Mouse (Mus musculus) lung, embryonic 15.5 days (tissue): ENCODE measurements around the gene Tmprss6. TPM values are rescaled to one million over a fixed set of nuclear protein-coding genes. Genes with fewer than 3 reads are reported as not detected.

Experiments used
- ATAC-seq: fragments of 200-750 bp; cut with Nextera tagmentation; 2 replicates; pipeline ENCODE4 v1.8.0; 2017; ENCODE audit warnings: moderate number of reproducible peaks, borderline replicate concordance; ENCODE audit not compliant: low FRiP score, low TSS enrichment; ENCODE audit errors: extremely low read depth
- H3K27ac ChIP-seq: fragments of 300-500 bp; sonication (generic); 2 replicates; pipeline ENCODE4 v1.5.1; 2015; ENCODE audit warnings: moderate library complexity, mild to moderate bottlenecking, inconsistent platforms
- H3K27me3 ChIP-seq: fragments of 300-500 bp; sonication (generic); 2 replicates; pipeline ENCODE4 v1.6.1; 2015; ENCODE audit warnings: inconsistent platforms
- H3K36me3 ChIP-seq: fragments of 300-500 bp; sonication (generic); 2 replicates; pipeline ENCODE4 v1.6.1; 2015; ENCODE audit warnings: inconsistent platforms
- H3K4me1 ChIP-seq: fragments of 300-500 bp; sonication (generic); 2 replicates; pipeline ENCODE4 v1.6.1; 2015; ENCODE audit warnings: inconsistent platforms
- H3K4me2 ChIP-seq: fragments of 300-500 bp; sonication (generic); 2 replicates; pipeline ENCODE4 v1.6.1; 2015; ENCODE audit warnings: inconsistent platforms, mild to moderate bottlenecking, moderate library complexity
- H3K4me3 ChIP-seq: fragments of 300-500 bp; sonication (generic); 2 replicates; pipeline ENCODE4 v1.5.1; 2015; ENCODE audit warnings: mild to moderate bottlenecking, inconsistent platforms
- H3K9ac ChIP-seq: fragments of 300-500 bp; sonication (generic); 2 replicates; pipeline ENCODE4 v1.6.1; 2015; ENCODE audit warnings: inconsistent platforms
- H3K9me3 ChIP-seq: fragments of 300-500 bp; sonication (generic); 2 replicates; pipeline ENCODE4 v1.6.1; 2016; ENCODE audit warnings: inconsistent platforms
- WGBS: fragments of 180-500 bp; shearing (Covaris S2); methylation state at CpG from one replicate; pipeline ENCODE4 v1.1.7; 2015; 5-methylcytosine and 5-hydroxymethylcytosine counted together
- polyA plus RNA-seq: library from polyadenylated mRNA; unstranded; fragments of >200 nt; fragmentation: Nextera tagmentation; extraction: Ambion mirVana; gene quantifications from 2 replicates; pipeline ENCODE4 v1.2.1, GENCODE M21; 2015

Gene Tmprss6
- polyA plus RNA-seq, 1 experiment from 2014 or later: 0.06 TPM

GRCm38 (mm10) chr15:78438973-78439372 lies 29.5 kb downstream of the Tmprss6 start:
- Histone ChIP-seq H3K36me3 (peaks cover 4% of the 10 kb centered on the region; the same call in 1 of the 2 replicates), H3K9ac (no peak overlapping the region), H3K27ac (no peak overlapping the region), H3K4me1 (peaks cover 36% of the 10 kb centered on the region), H3K9me3 (no peaks in the 10 kb centered on the region), H3K27me3 (no peaks in the 10 kb centered on the region), H3K4me2 (no peak overlapping the region), H3K4me3 (no peak overlapping the region)
- ATAC-seq: no peak
- 72% methylated on average over 9 of the region's 9 CpGs for WGBS

GRCm38 (mm10) chr15:78438505-78438904 lies 29.9 kb downstream of the Tmprss6 start:
- WGBS: 66% methylated on average over 8 of the region's 8 CpGs
- Histone ChIP-seq H3K27ac (peak overlapping the region; percentile 89; the same call in 1 of the 2 replicates), H3K4me1 (peaks cover 36% of the 10 kb centered on the region), H3K4me2 (no peak overlapping the region), H3K27me3 (no peaks in the 10 kb centered on the region), H3K4me3 (no peak overlapping the region), H3K36me3 (peaks cover 4% of the 10 kb centered on the region; the same call in 1 of the 2 replicates), H3K9ac (no peak overlapping the region), H3K9me3 (no peaks in the 10 kb centered on the region)
- no peak for ATAC-seq

- WGBS: 32% methylated on average over 4 of the region's 4 CpGs
Measured at GRCm38 (mm10) chr15:78438018-78438394, 30.4 kb downstream of the Tmprss6 start.

GRCm38 (mm10) chr15:78437237-78438017 lies 31.0 kb downstream of the Tmprss6 start:
- H3K27me3 ChIP-seq: no peaks in the 10 kb centered on the region
- whole genome bisulfite sequencing: 14% methylated on average over 21 of the region's 23 CpGs
- peak overlapping the region; percentile 89 for H3K27ac ChIP-seq
- H3K4me1 ChIP-seq: peaks cover 36% of the 10 kb centered on the region
- peak overlapping the region; percentile 64 for H3K4me2 ChIP-seq
- H3K9me3 ChIP-seq: no peaks in the 10 kb centered on the region
- peak overlapping the region; percentile 29 for H3K4me3 ChIP-seq
- peaks cover 4% of the 10 kb centered on the region; the same call in 1 of the 2 replicates for H3K36me3 ChIP-seq
- H3K9ac ChIP-seq: no peak overlapping the region; the same call in 1 of the 2 replicates
- peak; percentile 56 for ATAC-seq

More at GRCm38 (mm10) chr15:78438018-78438394, 30.4 kb downstream of the Tmprss6 start:
- H3K36me3 ChIP-seq: peaks cover 4% of the 10 kb centered on the region; the same call in 1 of the 2 replicates
- H3K4me1 ChIP-seq: peaks cover 36% of the 10 kb centered on the region
- peak; percentile 0; the same call in 1 of the 2 replicates for ATAC-seq
- no peaks in the 10 kb centered on the region for H3K9me3 ChIP-seq
- no peaks in the 10 kb centered on the region for H3K27me3 ChIP-seq
- 0 out of 2 replicates have a peak overlapping the region, but pooled peaks have one; percentile 64 for H3K4me2 ChIP-seq
- H3K27ac ChIP-seq: peak overlapping the region; percentile 89
- H3K4me3 ChIP-seq: no peak overlapping the region
- H3K9ac ChIP-seq: no peak overlapping the region

GRCm38 (mm10) chr15:78436380-78437192 lies 31.8 kb downstream of the Tmprss6 start:
- H3K9ac ChIP-seq: 0 out of 2 replicates have a peak overlapping the region, but pooled peaks have one; percentile 26
- peak overlapping the region; percentile 29 for H3K4me3 ChIP-seq
- no peaks in the 10 kb centered on the region for H3K9me3 ChIP-seq
- H3K27me3 ChIP-seq: no peaks in the 10 kb centered on the region
- H3K4me2 ChIP-seq: peak overlapping the region; percentile 64
- H3K27ac ChIP-seq: peak overlapping the region; percentile 89
- peaks cover 4% of the 10 kb centered on the region; the same call in 1 of the 2 replicates for H3K36me3 ChIP-seq
- peaks cover 36% of the 10 kb centered on the region for H3K4me1 ChIP-seq
- 8% methylated on average over 31 of the region's 32 CpGs for WGBS
- peak; percentile 53 for ATAC-seq

GRCm38 (mm10) chr15:78435681-78436080 lies 32.8 kb downstream of the Tmprss6 start:
- 72% methylated on average over 11 of the region's 11 CpGs for WGBS
- Histone ChIP-seq H3K4me3 (no peak overlapping the region), H3K27me3 (no peaks in the 10 kb centered on the region), H3K4me2 (no peak overlapping the region), H3K4me1 (peaks cover 36% of the 10 kb centered on the region), H3K9ac (no peak overlapping the region), H3K27ac (no peak overlapping the region), H3K36me3 (peaks cover 4% of the 10 kb centered on the region; the same call in 1 of the 2 replicates), H3K9me3 (no peaks in the 10 kb centered on the region)
- no peak for ATAC-seq

GRCm38 (mm10) chr15:78434896-78435520 lies 33.4 kb downstream of the Tmprss6 start:
- no peaks in the 10 kb centered on the region for H3K27me3 ChIP-seq
- no peaks in the 10 kb centered on the region for H3K9me3 ChIP-seq
- H3K9ac ChIP-seq: no peak overlapping the region
- ATAC-seq: no peak
- WGBS: 23% methylated on average over 6 of the region's 6 CpGs
- peaks cover 41% of the 10 kb centered on the region for H3K4me1 ChIP-seq
- H3K4me2 ChIP-seq: no peak overlapping the region
- H3K4me3 ChIP-seq: no peak overlapping the region
- peaks cover 4% of the 10 kb centered on the region; the same call in 1 of the 2 replicates for H3K36me3 ChIP-seq
- H3K27ac ChIP-seq: no peak overlapping the region

- no peaks in the 10 kb centered on the region for H3K9me3 ChIP-seq
- 74% methylated on average over 7 of the region's 7 CpGs for WGBS
- H3K4me2 ChIP-seq: no peak overlapping the region
- H3K27ac ChIP-seq: no peak overlapping the region
- peaks cover 41% of the 10 kb centered on the region for H3K4me1 ChIP-seq
- H3K36me3 ChIP-seq: peaks cover 4% of the 10 kb centered on the region; the same call in 1 of the 2 replicates
- no peak overlapping the region for H3K9ac ChIP-seq
- H3K27me3 ChIP-seq: no peaks in the 10 kb centered on the region
- H3K4me3 ChIP-seq: no peak overlapping the region
- ATAC-seq: no peak
Measured at GRCm38 (mm10) chr15:78431541-78432121, 36.8 kb downstream of the Tmprss6 start.

- Histone ChIP-seq H3K27ac (no peak overlapping the region), H3K36me3 (peaks cover 4% of the 10 kb centered on the region; the same call in 1 of the 2 replicates), H3K4me2 (no peak overlapping the region), H3K27me3 (no peaks in the 10 kb centered on the region), H3K4me3 (no peak overlapping the region), H3K4me1 (peaks cover 33% of the 10 kb centered on the region), H3K9me3 (no peaks in the 10 kb centered on the region), H3K9ac (no peak overlapping the region)
- no peak for ATAC-seq
- 88% methylated on average over 10 of the region's 10 CpGs for WGBS
Measured at GRCm38 (mm10) chr15:78430874-78431273, 37.6 kb downstream of the Tmprss6 start.

GRCm38 (mm10) chr15:78429871-78430622 lies 38.4 kb downstream of the Tmprss6 start:
- H3K27me3 ChIP-seq: no peaks in the 10 kb centered on the region; the same call in 1 of the 2 replicates
- H3K27ac ChIP-seq: peak overlapping the region; percentile 69
- peaks cover 27% of the 10 kb centered on the region for H3K4me1 ChIP-seq
- no peak for ATAC-seq
- no peak overlapping the region for H3K9ac ChIP-seq
- peak overlapping the region; percentile 88 for H3K4me2 ChIP-seq
- peaks cover 4% of the 10 kb centered on the region; the same call in 1 of the 2 replicates for H3K36me3 ChIP-seq
- peak overlapping the region; percentile 74 for H3K4me3 ChIP-seq
- WGBS: 70% methylated on average over 13 of the region's 13 CpGs
- H3K9me3 ChIP-seq: no peaks in the 10 kb centered on the region
